Mouse (Mus musculus): ENCODE results near the gene Fah. TPM values are rescaled to one million over a fixed set of nuclear protein-coding genes. Genes with fewer than 3 reads are reported as not detected.

Gene Fah
- polyA plus RNA-seq (2015; fragmentation: Nextera tagmentation; extraction: Ambion mirVana), result 21.5 and 23.7 TPM in 2 replicates

GRCm38 (mm10) chr7:84606293-84606749 is at the start of gene Fah:
Gene Fah (minus strand): TSS chr7:84606722.

Other genes with a start within 250 kb of the Fah start
- 12.0 and 12.3 TPM in 2 replicates for gene Arnt2, start 196.5 kb downstream of the Fah start, polyA plus RNA-seq (2015; fragmentation: Nextera tagmentation; extraction: Ambion mirVana)
- gene Gm2115, start 77.8 kb downstream of the Fah start, polyA plus RNA-seq (2015; fragmentation: Nextera tagmentation; extraction: Ambion mirVana), result 2.3 and 4.9 TPM in 2 replicates
- 175 and 182 TPM in 2 replicates for gene Zfand6, start 83.2 kb upstream of the Fah start, polyA plus RNA-seq (2015; fragmentation: Nextera tagmentation; extraction: Ambion mirVana)
- not detected in 2 replicates for gene Olfr291, start 246.8 kb upstream of the Fah start, polyA plus RNA-seq (2015; fragmentation: Nextera tagmentation; extraction: Ambion mirVana)